Mouse (Mus musculus) ES-E14 (cell line): ENCODE data around the gene Dnah14.

Experiments
- ZC3H11A ChIP-seq: IDR thresholded peaks from 2 replicates; pipeline ENCODE4 v1.6.1; 2012; ENCODE audit warnings: low read depth, mild to moderate bottlenecking, inconsistent platforms, low read length, borderline replicate concordance
- ZNF384 ChIP-seq: IDR thresholded peaks from 2 replicates; pipeline ENCODE4 v1.6.1; 2012; ENCODE audit warnings: low read depth, low read length, inconsistent platforms

- TF ChIP-seq ZC3H11A (no peak), ZNF384 (no peak)
These were observed 16.0 kb upstream of the Dnah14 start for GRCm38 (mm10) chr1:181560325-181560724.
